Mouse (Mus musculus): Measurements from ENCODE around the gene Iqgap2.
A peak's percentile ranks its signal among the peaks of the same experiment; 100 is the strongest.

Iqgap2 gene

DNA sequence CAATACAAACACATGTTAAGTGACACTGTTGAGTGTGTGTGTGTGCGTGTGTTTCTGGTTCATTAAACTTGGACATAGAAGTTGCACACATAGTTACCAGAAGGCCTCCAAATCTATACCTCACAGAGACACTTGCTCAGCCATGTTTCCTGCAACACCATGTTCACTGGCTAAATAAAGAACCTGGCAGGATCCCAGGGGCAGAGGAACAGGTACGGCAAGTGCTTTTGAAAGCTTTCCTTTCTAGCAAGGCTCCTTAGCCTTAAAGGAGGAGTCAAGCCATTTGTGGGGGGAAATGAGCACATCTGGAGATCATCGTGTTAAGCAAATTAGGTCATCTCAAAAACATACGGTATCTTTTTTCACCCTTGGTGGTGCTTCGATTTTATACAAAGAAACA lies 188.3 kb downstream of the Iqgap2 start:
- DNase-seq = no peak

DNA sequence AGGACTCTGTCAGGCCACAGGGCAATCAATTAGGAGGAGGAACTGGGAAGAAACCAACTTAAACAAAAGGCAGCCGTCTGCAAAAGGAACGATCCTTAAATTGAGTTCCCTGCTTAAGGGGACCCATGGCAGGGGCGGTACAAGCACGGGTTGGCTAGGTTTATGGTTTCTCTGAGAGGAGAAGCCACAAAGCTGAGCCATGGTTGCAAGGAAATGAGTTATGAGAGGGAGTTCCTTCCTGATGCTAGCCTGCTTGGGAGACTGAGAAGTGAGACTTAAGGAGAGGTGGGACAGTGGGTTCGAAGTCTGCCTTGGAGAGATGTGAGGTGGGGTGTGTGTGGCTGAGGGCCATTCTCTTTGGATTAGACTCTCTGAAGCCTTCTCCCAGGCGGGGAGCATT lies 193.8 kb downstream of the Iqgap2 start:
- DNase-seq = no peak

DNA sequence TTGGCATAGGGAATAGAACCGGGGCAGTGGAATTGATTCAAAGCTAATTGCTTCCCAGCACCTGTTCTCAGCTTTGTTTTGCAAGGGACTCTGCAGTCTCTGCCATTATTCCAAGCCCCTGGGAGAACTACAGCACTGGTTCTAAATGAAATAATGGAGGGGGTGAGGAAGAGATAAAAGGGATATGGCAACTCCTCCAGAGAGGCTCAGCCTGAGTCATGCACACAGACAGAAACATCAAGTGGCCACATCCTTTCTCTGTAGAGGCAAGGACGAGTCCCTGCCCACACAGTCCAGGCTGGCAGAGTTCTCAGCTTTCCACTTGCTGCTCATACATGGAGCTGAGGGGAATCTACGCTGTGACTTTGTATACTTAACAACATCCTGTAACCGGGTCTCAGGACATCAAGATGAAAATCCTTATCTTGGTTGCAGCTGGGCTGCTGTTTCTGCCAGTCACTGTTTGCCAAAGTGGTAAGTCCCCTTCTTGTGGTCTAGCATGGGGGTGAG lies 195.0 kb downstream of the Iqgap2 start, which contains the start of gene F2rl2:
Gene F2rl2, plus strand, starts transcription at position 200 of the 510 bp plus-strand sequence.
- peak in 1 of 2 experiments; percentile 12 for DNase-seq

DNA sequence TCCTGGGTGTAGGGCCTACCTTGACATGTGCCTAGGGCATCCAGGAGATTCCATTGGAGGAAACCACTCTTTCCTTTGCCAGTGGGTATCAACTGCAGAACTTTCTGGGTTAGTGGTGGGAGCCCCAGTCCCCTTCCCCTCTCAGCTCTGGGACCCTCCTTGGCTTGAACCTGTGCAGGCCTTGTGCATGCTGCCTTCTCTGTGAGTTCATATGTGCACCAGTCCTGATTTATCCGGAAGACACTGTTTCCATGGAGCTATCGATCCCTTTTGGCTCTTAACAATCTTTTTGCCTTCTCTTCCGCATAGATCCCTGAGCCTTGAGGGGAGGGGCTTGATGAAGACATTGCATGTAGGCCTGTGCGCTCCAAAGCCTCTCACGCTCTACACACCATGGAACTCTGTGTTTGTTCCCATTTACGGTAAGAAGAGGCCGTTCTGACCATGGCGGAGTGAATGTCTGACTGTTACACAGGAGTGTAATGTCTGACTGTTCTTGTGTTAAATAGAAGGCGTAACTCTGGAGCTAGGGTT lies 195.5 kb downstream of the Iqgap2 start:
- DNase-seq = no peak

DNA sequence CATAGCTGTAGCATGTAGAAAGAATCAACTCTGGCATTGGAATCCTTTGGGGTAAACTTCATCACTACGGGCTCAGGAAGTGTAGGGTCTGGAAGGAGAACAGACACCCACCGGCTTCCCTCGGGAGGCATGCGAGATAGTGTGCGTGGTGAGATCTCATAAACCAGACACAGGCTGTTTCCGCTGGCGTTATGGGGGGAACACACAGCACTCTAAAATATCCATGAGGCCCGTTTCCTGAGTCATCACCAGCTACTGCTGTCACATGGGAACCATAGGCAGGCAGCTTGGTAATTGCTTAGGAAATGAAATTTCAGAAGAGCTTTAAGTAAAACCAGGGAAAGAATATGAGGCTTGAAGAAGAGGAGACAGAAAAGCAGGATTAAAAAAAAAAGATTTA lies 199.5 kb downstream of the Iqgap2 start:
- DNase-seq = no peak

DNA sequence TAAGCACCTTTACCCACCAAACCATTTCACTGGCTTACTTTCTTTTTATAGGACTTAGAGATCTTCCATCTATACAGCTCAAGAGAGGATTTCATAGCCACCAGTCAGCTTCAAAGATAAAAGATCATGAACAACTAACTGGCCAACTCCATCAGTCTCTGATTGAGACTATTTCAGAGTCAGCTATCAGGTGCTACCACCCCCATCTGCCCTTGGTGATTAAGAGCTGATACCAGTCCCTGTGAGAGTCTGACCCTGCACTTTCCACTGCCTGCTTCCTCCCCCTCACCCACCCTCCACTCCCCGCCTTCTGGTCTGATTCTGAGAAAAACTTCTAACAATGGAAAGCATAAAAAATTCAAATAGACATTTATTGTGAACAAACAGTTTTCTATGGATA lies 203.1 kb downstream of the Iqgap2 start:
- no peak for DNase-seq

DNA sequence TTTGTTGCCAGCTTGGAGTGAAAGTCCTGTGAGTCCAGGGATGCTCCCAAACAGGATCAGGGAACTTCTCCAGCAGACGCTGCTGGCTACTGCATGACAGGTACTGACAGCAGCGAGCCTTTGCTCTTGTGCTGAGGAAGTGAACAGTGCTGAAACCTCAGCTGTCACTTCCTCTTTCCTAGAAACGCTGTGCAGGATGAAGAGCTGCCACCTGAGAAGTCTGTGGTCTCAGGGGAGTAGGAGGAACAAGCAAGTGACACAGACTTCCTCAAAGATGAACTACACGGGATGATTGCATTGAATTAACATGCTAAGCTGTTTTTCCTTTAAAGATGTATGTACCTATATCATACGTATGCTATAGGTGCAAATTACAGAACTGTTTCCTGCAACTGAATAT lies 206.0 kb downstream of the Iqgap2 start:
- peak; percentile 25 to 40 for DNase-seq

DNA sequence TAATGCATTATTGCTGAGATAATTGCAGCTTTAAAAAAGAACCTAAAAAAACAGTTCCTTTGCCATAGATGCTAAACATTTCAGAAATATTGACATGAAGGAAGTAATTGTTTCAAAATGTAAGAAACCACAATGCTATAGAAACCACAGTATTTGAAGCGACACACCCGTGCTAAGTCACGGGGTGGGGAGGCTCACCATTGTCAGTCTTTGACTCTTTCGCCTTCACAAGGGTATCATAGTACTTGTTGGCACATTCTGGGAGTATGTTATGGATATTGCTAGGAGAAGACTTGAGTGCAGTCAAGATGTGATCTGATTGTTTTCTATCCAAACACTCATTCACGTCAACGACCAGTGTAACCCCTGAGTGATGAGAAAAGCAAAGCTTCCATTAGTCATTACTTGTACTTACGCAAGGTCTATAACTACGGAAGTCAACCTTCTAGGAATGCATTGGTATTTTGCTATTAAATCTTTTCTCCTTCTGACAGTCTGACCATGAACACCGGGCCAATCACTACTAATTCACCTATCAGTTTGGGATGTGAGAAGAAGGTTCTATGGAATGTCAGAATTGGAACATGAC lies 207.0 kb downstream of the Iqgap2 start:
- DNase-seq = no peak

DNA sequence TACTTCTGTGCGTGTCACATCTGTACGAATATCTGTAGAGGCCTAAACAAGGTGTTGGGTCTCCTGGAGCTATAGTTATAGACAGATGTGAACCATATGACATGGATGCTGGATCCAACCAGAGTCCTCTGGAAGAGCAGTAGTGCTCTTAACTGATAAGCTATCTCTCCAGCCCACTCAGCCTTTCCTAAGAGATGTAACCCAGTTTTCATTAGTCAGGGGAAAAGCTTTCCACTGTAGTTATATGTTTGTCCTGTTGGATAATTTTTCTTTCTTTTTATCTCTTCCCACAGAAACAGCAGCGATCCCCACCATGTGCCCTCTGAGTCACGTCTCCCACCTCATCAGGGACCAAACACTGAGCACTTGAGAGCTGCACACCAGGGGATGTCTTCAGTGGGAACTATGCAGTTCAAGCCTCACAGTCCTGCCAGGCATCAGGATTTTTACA lies 212.2 kb downstream of the Iqgap2 start:
- no peak for DNase-seq

DNA sequence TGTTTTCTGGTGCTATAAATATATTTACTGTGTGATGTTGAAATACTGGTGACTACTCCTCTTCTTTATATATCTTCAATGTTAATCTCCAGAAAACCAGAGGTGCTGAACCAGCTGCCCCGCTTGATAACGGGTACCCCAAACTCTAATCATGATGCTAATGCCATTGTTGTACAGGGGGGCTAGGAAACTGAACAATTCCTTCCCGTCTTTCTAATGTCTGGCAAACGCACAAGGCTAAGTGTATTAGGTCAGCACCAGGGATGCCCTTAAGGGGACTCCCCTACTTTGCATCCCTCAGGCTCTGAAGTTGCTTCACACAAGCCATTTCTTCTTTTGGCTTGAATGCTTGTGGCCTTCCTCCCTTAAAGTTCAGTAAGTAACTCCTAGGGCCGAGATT lies 212.6 kb downstream of the Iqgap2 start:
- DNase-seq = no peak

DNA sequence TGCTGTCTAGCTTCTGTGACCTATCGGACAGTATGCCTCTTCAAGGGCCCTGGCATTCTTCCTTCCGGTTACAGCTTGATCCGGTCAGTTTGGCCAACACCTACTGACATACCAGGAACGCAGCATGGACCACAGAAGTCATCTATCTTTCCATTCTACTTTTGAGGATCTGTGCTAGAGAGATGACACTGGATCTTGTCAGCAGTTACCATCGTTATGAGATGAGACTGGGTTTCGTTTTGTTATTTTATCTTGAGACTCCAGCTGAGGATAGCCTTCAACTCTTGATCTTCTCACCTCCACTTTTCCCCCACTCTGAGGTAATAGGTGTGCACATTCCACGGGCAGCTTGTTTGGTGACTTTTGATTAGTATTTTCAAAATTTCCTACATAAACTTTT lies 219.3 kb downstream of the Iqgap2 start:
- no peak for DNase-seq

DNA sequence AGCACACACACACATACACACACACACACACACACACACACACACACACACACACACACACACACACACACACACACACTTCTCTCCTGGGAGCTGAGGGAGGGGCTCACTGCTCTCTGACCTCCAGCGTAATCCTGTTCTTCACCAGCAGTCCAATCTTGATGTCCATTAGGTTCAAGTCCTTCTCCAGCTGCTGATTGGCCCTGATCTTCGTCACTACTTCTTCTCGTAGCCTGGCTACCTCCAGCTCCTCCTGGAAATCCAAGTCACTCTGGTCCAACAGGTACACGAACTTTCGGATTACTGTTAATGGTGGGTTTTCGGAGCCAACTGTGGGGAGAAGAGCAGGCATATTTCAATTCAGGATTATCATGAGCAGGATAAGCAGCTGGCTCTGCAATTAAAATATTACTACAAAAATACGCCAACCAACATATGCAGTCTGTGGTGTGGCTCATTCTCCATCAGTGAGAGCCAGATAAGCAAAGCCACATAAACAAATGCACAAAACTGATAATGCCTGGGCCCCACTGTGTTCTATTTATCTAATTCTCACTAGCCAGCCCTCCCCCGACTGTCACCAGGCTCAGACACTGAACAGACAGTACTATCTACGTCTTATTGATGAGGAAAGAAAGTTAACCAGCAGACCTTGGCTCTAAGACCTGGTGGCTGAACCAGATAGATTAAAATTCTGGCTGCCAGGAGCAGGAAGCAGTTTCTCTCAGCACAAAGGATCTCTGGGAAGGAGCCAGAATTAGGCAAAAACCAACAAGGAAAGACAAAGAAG lies 220.4 kb downstream of the Iqgap2 start:
- no peak for DNase-seq

DNA sequence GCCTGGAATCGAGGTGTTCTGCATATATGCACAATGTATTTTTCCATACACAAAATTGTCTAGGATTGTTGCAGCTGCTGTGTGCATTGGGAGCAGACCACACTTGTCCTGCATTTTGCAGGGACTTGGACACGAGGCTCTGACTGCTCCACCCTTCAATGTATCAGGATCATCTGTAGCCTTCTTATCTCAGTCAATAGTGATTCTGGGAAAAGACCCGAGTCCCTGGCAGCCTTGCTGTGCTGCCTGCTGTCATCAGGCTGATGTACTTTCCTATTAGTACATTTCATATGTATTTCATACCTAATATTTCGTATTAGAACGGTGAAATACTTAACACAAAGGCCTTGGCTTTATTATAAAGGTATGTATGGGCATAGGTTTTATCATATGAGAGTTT lies 221.2 kb downstream of the Iqgap2 start:
- no peak for DNase-seq

DNA sequence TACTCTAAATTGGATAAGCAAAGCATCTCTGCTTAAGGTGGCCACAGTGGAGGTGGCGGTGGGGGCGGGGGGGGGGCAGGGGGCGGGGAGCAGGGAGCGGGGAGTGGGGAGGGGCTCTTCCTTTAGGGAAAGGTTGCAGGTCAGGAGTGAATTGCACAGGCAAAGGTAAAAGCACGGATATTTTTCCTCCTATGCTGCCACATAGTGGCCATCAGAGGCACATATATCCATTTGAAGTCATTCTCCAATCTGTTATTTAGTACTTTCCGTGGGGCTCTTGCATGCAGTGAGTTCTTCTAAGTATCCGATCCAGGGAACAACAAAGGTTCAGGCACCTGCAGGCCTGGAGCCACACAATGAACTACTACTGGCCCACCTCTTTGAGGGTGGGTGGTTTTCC lies 224.5 kb downstream of the Iqgap2 start:
- no peak for DNase-seq

DNA sequence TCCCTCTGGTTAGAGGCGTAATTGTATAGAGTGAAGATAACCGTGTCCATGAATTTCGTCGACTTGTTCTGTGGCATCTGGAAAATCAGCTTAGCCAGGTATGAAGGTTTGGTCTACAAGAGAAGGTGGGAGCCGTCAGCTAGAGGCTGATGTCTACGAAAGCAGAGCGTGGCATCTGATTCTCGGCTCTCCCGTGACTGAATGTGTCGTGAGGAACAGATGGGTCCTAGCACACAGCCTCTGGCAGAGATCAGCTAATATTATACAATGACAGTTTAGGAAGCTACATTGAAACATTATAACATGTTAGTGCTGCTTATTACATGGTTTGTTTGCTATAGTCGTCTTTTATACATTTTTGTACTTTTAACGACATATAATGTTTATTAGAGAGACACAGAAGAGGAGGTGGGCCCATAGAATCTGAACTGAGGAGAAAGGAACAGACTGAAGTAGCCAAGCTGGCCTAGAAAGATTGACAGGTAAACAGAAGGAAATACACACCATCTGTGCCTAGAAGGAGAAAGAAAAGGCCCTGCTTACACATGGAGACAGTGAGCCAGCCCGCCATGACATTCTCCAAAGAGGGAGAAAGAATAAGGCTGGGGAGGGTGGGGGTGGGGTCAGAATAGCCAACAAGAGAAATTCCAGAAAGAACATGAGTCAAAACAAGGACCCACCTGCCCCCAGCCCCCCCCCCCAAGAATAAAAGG lies 225.9 kb downstream of the Iqgap2 start:
- no peak for DNase-seq

DNA sequence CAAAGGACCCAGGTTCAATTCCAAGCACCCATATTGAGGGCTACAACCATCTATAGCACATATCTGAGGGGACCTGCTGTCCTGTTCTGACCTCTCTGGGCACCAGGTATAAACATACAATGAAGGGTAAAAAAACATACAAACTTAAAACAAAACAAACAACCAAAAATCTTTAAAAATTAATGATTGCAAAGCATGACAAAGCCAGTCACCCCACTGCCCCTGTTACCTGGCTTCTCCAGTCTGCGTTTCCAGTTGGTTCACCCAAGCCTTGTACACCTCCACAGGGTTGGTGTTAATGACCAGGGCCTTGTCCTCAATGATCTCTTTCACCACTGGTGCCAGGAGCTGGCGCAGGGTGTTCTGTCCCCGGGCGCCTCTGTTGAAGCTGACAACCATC lies 227.9 kb downstream of the Iqgap2 start:
- DNase-seq = no peak

DNA sequence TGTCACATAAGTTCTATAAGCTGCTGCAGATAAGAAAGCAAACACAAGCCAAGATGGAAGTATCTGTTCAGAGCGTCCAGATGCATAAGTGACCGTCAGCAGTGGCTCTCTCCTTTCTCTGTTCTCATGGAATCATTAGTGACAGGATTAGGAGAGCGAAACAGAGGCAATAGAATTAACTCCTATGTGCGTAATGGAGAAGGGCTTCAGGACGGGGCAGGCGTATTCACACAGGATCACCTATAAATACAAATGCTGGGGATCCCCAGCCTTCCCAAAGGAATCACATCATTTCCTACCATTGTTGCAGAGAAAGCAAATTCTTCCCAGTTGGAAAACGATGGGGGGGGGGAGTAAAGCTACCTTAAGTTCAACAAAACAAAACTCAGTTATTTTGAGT lies 232.3 kb downstream of the Iqgap2 start:
- DNase-seq = no peak

DNA sequence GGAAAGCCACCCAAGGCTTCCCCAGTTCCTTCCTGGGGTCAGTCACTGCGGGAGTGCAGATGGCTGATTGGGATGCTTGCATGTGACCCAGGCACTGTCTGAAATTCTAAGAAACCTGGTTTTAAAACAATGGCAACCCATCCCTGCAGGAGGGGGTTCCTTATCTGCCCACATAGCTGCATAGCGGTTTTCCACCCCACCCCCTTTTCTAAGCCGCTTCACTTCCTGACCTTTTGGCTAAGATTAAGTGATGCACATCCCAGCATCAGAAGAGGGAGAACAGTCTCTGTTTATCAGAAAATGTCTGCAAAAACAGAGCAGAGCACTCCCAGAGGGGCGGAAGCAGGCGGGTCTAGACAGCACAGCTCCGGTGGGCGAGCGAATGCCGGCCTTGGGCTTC lies 234.6 kb downstream of the Iqgap2 start:
- DNase-seq = no peak

DNA sequence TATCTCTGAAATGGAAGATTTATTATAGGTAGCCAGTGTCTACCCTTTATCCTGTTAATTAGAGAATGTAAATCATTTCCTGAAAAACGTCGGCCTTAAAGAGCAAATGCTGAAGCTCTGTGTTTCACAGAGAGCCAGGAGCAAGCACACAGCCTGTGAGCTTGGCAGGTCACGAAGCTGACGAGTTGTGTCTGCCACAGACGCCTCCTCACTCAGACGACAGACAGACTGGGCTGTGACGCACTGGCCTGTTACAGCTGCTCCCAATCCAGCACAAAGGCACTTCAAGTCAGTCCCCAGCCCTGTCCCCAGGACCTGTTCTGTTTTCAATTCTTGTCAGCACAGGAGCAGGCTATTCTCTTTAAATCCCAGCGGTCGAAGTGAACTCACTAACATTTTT lies 236.4 kb downstream of the Iqgap2 start:
- DNase-seq = no peak

DNA sequence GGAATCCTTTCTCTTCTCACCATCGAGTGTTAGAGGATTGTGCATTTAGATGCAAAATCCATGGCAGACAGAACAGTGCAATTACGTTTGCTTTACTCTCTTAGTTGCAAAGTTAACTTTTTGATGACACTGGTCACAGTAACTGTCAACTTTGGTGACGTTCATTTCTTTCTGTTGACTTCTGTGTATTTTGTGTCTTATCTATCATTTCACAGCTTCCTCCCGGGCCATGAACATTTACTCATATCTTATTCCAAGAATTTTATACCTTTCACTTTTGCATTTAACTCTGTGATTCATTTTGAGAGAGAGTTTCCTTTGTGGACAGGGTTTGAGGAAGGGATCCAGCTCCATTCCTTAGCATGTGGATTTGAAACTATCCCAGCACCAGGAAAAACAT lies 238.0 kb downstream of the Iqgap2 start:
- DNase-seq = no peak

DNA sequence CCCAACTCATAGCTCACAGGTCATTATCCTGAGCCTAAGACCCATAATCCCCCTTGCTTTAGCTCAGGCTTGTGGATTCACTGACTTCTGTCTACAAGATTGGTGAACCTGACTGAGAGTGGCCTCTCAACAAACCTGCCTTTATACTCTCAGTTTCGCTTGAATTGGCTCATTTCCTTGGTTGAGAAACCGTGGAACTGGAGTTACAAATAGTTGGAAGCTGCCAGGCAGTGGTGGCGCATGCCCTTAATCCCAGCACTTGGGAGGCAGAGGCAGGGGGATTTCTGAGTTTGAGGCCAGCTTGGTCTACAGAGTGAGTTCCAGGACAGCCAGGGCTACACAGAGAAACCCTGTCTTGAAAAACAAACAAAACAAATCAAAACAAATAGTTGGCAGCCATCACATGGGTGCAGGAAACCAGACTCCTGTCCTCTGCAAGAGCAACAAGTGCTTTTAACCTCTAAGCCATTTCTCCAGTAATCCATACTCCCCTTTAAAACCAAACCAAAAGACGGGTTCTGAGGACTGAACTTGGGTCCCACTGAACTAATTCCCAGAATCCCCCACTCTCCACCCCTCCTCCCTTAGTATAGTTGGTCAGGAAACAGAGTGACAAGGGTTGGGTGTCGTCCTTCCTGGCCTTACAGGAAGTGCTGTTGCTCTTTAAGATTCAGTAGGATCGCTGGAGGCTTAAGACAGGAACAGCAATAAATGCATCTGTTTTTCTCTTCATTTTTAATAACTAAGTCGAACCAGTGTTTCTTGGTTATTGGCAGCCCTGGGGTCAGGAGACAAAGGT lies 239.7 kb downstream of the Iqgap2 start:
- DNase-seq = no peak

DNA sequence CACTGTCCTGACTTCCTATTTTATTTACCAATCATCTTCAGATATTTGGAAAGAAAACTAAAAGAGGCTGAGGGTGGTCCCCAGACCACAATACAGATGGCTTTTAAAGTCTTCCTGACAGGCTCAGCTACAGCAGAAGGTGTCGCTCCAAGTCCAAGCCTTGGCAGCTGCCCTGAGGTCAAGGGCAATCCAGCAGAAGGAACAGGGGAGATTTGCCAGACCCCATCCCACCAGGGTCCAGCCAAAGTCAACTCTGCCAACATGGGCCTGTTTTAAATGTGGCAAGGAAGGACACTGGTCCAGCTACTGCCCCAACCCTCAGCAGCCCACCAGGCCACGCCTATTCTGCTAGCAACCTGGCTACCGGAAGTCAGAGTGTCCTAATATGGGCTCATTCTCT lies 241.8 kb downstream of the Iqgap2 start:
- DNase-seq = no peak

DNA sequence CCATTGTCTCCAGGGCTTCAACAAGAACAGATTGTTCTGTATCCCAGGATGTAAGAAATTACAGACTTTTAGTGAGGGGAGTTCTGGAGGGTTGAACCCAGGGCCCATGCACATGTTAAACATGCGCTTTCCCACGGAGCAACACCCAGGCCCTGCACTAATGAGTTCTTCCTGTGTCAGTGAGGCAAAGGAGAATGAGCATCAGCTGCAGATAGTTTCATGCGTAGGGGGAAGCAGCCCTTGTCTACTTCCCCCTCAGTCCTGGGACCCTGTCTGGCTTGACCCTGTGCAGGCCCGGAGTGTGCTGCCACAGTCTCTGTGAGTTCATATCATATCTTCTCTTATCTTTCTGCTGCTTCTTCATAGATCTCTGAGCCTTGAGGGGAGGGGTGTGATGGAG lies 244.5 kb downstream of the Iqgap2 start:
- no peak for DNase-seq

Data from thymus, postnatal 36 days (tissue).